Mouse (Mus musculus) midbrain, embryonic 12.5 days (tissue): ENCODE measurements around the gene Msantd2. TPM values are rescaled to one million over a fixed set of nuclear protein-coding genes. Genes with fewer than 3 reads are reported as not detected.

Experiments
- ATAC-seq: fragments of 200-750 bp; cut with Nextera tagmentation; 2 replicates; pipeline ENCODE4 v1.8.0; 2017; ENCODE audit warnings: low read depth, moderate TSS enrichment, moderate library complexity; ENCODE audit not compliant: low FRiP score
- H3K27ac ChIP-seq: fragments of 300-500 bp; sonication (generic); replicated peaks from 2 replicates; pipeline ENCODE4 v1.5.1; 2016; ENCODE audit warnings: mild to moderate bottlenecking
- H3K27me3 ChIP-seq: fragments of 300-500 bp; sonication (generic); 2 replicates; pipeline ENCODE4 v1.6.1; 2016; ENCODE audit warnings: mild to moderate bottlenecking
- H3K36me3 ChIP-seq: fragments of 300-500 bp; sonication (generic); 2 replicates; pipeline ENCODE4 v1.6.1; 2016
- H3K4me1 ChIP-seq: fragments of 300-500 bp; sonication (generic); 2 replicates; pipeline ENCODE4 v1.6.1; 2016
- H3K4me2 ChIP-seq: fragments of 300-500 bp; sonication (generic); replicated peaks from 2 replicates; pipeline ENCODE4 v1.6.1; 2016; ENCODE audit warnings: mild to moderate bottlenecking, moderate library complexity
- H3K4me3 ChIP-seq: fragments of 300-500 bp; sonication (generic); 2 replicates; pipeline ENCODE4 v1.5.1; 2016; ENCODE audit warnings: mild to moderate bottlenecking
- H3K9ac ChIP-seq: fragments of 300-500 bp; sonication (generic); replicated peaks from 2 replicates; pipeline ENCODE4 v1.6.1; 2016; ENCODE audit warnings: mild to moderate bottlenecking, moderate library complexity
- H3K9me3 ChIP-seq: fragments of 300-500 bp; sonication (generic); 2 replicates; pipeline ENCODE4 v1.6.1; 2016; ENCODE audit warnings: mild to moderate bottlenecking
- WGBS: fragments of 180-500 bp; shearing (Covaris S2); methylation state at CpG from one replicate; pipeline ENCODE4 v1.1.7; 2016; 5-methylcytosine and 5-hydroxymethylcytosine counted together
- polyA plus RNA-seq: library from polyadenylated mRNA; unstranded; fragments of >200 nt; fragmentation: Nextera tagmentation; extraction: Ambion mirVana; gene quantifications from 2 replicates; pipeline ENCODE4 v1.2.1, GENCODE M21; 2016

The Msantd2 gene
- polyA plus RNA-seq, 1 experiment from 2014 or later = 45.7 TPM

DNA sequence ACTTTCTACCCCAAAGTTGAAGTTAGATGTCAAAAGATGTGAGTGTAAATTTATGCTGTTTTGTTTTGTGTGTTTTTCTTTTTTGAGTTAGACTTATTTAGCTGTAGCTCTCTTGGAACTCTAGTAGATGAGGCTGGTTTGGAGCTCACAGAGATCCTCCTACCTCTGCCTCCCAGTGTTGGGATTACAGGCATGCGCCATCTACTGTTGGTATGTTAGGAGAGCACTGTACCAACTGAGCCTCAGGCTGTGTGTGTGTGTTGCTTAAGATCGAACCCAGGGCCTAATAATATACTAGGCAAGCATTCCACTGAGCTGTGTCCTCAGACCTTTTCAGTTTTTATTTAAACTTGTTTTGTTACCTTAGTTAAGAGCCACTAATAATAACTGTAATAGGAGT is 23.0 kb downstream of the Msantd2 start:
- H3K36me3 ChIP-seq = no peaks in the 10 kb centered on the region
- ATAC-seq = no peak
- H3K9ac ChIP-seq = no peak overlapping the region
- WGBS = 92% methylated on average over 2 of the region's 2 CpGs
- H3K27me3 ChIP-seq = no peaks in the 10 kb centered on the region
- no peaks in the 10 kb centered on the region for H3K4me1 ChIP-seq
- H3K9me3 ChIP-seq = no peaks in the 10 kb centered on the region
- H3K4me2 ChIP-seq = no peak overlapping the region
- no peak overlapping the region for H3K4me3 ChIP-seq
- H3K27ac ChIP-seq = no peak overlapping the region

DNA sequence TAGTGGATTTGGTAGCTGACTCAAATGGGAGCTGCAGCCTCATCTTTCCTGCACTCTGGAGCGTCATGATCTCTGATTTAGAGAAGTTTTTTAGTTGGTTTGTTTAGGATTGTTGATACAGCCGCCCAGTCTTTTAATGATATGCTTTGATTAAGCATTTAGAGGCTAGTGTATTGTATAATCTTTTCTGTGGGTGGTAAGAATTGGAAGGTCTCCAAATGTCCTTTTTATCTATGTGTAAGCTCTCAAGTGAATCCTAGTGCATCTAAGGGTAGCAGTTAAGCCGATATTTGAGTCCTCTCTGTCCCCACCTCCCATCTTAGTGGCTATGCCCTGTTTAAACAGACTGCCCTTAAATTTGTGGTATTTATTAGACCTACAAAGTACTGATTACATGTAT is 25.3 kb downstream of the Msantd2 start:
- H3K9me3 ChIP-seq = no peaks in the 10 kb centered on the region
- H3K4me2 ChIP-seq = no peak overlapping the region
- WGBS = 92% methylated on average over 3 of the region's 3 CpGs
- H3K36me3 ChIP-seq = peaks cover 8% of the 10 kb centered on the region
- no peak for ATAC-seq
- H3K4me3 ChIP-seq = no peak overlapping the region
- H3K4me1 ChIP-seq = no peaks in the 10 kb centered on the region
- H3K9ac ChIP-seq = no peak overlapping the region
- H3K27ac ChIP-seq = no peak overlapping the region
- no peaks in the 10 kb centered on the region for H3K27me3 ChIP-seq

DNA sequence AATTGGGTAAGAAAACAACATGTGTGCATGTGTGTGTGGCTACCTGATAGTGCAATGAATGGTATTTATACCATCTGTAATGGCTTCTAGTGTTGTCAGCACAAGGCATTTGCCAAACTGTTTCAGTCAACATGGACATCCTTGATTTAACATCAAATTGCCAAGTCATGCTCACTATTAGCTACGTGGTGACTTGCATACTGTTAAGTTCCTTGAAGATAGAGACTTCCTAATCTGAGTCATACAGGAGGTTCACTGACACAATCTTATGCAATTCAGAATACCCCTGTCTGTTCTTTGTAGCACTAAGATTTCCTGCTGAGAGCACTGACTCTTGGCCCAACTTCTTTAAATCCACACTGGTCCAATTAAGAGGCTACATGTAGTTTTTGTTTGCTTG is 28.3 kb downstream of the Msantd2 start:
- no peak overlapping the region for H3K4me3 ChIP-seq
- WGBS = 72% methylated on average over 1 of the region's 1 CpGs
- H3K9me3 ChIP-seq = no peaks in the 10 kb centered on the region
- no peak overlapping the region for H3K27ac ChIP-seq
- no peak for ATAC-seq
- H3K4me2 ChIP-seq = no peak overlapping the region
- H3K36me3 ChIP-seq = peaks cover 27% of the 10 kb centered on the region
- H3K4me1 ChIP-seq = no peaks in the 10 kb centered on the region
- H3K27me3 ChIP-seq = no peaks in the 10 kb centered on the region
- H3K9ac ChIP-seq = no peak overlapping the region

DNA sequence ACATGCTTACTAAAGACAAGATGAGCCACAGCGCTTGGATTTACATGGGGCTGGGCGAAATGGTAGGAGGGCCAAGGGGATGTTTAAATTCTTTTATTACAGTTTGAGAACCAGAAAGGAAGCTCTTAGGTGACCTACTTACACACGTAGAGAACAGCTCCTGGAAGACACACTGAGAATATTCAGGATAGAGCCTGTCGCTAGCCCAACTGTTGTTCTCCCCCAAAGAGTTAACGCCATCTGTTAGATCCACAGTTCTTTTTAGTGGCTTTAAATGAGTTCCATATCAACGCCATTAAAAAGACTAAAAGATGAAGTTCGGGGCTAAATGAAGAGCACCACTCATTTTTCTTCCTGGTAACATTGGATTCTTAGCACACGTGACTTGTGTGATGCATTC is 29.9 kb downstream of the Msantd2 start:
- Histone ChIP-seq H3K9ac (no peak overlapping the region), H3K4me2 (no peak overlapping the region), H3K27ac (no peak overlapping the region), H3K36me3 (peaks cover 36% of the 10 kb centered on the region), H3K4me1 (no peaks in the 10 kb centered on the region), H3K27me3 (no peaks in the 10 kb centered on the region), H3K4me3 (no peak overlapping the region), H3K9me3 (no peaks in the 10 kb centered on the region)
- 93% methylated on average over 8 of the region's 8 CpGs for WGBS
- ATAC-seq = no peak

DNA sequence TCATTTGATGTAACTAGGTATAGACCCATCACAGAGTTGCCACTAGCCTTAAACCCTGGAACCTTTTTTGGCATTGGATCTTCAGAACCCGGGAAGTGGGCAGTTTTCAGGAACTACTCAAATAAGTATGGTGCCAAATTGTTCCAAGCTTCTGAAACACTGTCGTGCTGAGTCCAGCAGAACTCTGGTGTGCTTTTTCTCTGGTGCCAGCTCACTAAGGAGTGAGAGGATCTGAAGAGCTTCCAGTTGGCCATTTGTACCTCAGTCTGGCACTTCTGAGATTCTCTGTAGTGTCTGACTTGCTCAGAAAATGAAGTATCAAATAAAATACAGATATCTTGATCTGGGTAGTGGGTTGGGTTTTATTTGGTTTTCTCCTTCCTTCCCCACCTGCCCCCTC is 30.9 kb downstream of the Msantd2 start:
- WGBS = 94% methylated on average over 2 of the region's 2 CpGs
- Histone ChIP-seq H3K4me1 (no peaks in the 10 kb centered on the region), H3K27me3 (no peaks in the 10 kb centered on the region), H3K4me3 (no peak overlapping the region), H3K27ac (no peak overlapping the region), H3K9ac (no peak overlapping the region), H3K9me3 (no peaks in the 10 kb centered on the region), H3K36me3 (peaks cover 42% of the 10 kb centered on the region), H3K4me2 (no peak overlapping the region)
- ATAC-seq = no peak

DNA sequence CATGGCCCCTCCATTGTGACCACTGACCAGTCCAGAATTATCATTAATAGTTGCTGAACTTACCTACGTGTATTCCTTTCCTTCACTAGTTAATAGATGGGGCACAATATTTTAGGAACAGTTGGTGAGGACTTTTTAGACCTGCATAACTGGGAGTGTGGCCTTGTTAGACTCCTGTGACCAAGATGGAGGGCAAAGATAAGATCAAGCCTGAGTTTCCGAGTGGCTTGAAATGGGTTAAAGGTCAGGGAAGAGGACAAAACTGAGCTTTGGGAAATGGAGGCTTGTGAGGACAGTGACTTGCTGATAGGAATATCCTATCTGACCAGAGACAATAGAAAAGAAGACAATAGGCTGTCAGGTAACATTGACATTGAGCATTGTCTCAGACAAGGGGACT is 36.3 kb downstream of the Msantd2 start:
- 90% methylated on average over 2 of the region's 2 CpGs for WGBS
- ATAC-seq = no peak
- no peak overlapping the region for H3K27ac ChIP-seq
- peaks cover 23% of the 10 kb centered on the region for H3K4me1 ChIP-seq
- H3K9ac ChIP-seq = no peak overlapping the region
- H3K9me3 ChIP-seq = no peaks in the 10 kb centered on the region
- peaks cover 54% of the 10 kb centered on the region for H3K27me3 ChIP-seq
- no peak overlapping the region for H3K4me2 ChIP-seq
- peaks cover 27% of the 10 kb centered on the region for H3K36me3 ChIP-seq
- no peak overlapping the region for H3K4me3 ChIP-seq

DNA sequence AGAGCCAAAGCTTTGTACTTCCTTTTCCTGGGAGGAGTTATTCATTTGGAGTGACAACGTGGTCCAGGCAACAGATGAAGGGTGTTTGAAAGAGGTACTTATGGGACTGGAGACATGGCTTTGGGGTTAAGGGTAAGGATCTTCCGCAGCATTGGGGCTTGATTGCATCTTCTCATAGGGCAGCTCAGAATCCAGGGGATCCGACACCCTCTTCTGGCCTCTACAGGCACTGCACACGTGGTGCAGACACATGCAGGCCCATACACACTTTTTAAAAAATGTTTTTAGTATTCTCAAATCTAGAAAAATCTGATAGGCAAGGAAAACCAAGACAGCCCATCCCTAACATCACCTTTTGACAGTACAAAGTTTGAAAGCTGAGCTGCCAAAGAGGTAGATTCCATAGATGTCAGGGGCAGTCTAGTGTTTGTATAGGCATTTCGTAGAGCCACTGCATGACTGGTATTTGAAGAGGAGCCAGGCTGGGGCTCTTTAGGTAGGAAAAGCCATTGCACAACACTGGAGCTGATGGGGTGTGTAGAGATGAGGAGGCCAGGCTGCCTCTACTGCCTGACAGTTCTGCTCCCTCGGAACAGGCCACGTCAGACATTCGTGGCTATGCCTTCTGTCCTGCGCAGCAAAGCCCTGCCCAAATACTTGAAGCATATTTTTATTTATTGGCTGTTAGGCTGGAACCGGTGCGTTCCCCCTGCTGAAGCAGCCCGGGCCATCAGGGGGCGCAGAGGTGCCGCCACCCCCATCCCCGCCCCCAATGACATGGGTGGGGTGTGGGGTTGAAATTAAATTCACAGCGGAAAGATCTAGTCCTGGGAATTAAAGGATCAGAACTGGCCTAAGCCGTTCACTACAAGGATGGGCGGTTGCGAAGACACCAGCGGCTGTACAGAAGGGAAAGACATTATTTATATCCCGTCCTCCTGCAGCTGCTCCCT is 37.6 kb downstream of the Msantd2 start:
- Histone ChIP-seq H3K27ac (no peak overlapping the region), H3K4me3 (no peak overlapping the region), H3K4me2 (0 out of 2 replicates have a peak overlapping the region, but pooled peaks have one; percentile 22), H3K4me1 (peaks cover 34% of the 10 kb centered on the region), H3K9me3 (no peaks in the 10 kb centered on the region), H3K27me3 (peaks cover 67% of the 10 kb centered on the region), H3K36me3 (peaks cover 18% of the 10 kb centered on the region), H3K9ac (no peak overlapping the region)
- 22% methylated on average over 21 of the region's 21 CpGs for WGBS
- ATAC-seq = peak; percentile 17; the same call in 1 of the 2 replicates

DNA sequence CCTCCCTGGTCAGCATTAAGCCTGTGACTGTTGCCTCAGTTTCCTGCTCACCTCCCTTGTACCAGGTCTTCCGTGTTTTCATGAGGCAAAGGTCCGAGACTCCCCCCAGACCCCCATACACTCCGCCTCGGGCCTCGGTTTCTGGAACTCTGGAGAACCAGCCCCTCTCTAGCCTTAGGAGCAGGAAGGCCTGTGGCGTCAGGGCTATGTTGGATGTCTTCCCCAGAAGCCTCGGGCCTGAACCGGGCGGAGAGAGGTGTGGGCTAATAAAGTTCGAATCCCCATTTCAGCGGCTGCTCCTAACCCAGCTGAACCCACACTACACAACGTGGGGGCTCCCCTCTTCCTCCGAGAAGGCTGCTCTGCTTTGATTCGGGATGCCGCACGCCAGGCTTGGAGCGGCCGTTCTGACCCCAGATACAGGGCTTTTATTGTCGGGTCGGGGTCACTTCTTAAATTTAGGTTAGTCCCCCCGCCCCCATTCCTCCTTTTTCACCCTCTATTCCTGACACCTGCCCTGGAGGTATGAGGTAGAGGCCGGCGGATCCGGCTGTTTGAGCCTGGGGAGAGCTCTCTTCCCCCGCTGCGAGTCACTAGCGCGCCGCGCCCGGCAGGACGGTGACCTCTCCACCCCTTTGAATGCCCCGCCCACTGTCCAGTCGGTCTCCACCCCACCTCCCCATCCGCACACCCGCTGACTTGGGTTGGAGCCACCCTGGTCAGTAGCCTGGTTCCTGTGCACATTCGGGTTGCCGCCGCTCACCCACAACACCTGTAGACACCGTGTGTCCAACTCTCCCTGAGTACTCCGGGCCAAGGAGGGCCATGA is 38.5 kb downstream of the Msantd2 start, which contains the start of gene Esam:
Esam (plus strand) TSS at position 683 of the 829 bp plus-strand sequence.
- Histone ChIP-seq H3K4me1 (peaks cover 34% of the 10 kb centered on the region), H3K4me2 (0 out of 2 replicates have a peak within 1 kb of the TSS, but pooled peaks have one; percentile 22), H3K4me3 (peak within 1 kb of the TSS; percentile 2; the same call in 1 of the 2 replicates), H3K27ac (no peak within 1 kb of the TSS), H3K27me3 (peaks cover 74% of the 10 kb centered on the region), H3K9ac (no peak within 1 kb of the TSS), H3K9me3 (no peaks in the 10 kb centered on the region), H3K36me3 (peaks cover 18% of the 10 kb centered on the region)
- 3% methylated on average over 41 of the region's 41 CpGs for WGBS
- ATAC-seq = 0 out of 2 replicates have a peak, but pooled peaks have one; percentile 12

DNA sequence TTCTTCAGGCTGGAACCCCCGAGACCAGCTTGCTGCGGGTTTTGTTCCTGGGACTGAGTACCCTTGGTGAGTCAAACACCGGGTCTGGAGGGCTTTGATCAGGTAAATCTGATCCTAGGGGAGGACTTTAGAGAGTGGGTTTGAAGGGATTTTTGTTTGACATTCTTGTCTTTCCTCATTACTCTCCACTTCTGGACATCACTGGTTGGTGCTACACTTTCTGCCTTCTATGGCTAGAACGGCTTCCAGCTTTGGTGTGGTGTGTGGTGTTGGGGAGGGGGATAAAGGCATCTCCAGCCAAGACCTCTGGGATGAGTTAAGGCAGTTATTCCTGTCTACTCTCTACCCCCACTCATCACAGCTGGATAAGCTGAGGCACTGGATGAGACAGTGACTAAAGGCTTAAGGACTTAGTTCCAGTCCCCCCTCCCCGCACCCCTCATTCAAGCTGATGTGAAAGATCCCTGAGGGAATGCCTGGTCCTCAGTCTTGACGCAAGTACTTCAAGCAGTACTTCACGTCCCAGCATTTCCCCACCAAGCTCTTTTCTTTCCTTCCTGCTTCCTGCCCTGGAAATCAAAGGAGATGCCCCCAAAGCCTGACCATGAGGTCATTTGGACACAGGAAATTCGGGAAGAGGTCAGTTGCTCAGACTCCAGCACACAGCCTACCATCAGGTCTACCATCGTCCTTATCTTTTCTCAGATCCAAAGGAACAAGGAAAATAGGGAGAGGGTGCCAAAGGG is 39.3 kb downstream of the Msantd2 start:
- H3K27ac ChIP-seq = no peak overlapping the region
- peaks cover 11% of the 10 kb centered on the region for H3K36me3 ChIP-seq
- no peak for ATAC-seq
- H3K4me1 ChIP-seq = peaks cover 34% of the 10 kb centered on the region
- 26% methylated on average over 9 of the region's 9 CpGs for WGBS
- no peak overlapping the region for H3K4me2 ChIP-seq
- no peak overlapping the region for H3K9ac ChIP-seq
- peak overlapping the region; percentile 2; the same call in 1 of the 2 replicates for H3K4me3 ChIP-seq
- H3K9me3 ChIP-seq = no peaks in the 10 kb centered on the region
- H3K27me3 ChIP-seq = peaks cover 78% of the 10 kb centered on the region

DNA sequence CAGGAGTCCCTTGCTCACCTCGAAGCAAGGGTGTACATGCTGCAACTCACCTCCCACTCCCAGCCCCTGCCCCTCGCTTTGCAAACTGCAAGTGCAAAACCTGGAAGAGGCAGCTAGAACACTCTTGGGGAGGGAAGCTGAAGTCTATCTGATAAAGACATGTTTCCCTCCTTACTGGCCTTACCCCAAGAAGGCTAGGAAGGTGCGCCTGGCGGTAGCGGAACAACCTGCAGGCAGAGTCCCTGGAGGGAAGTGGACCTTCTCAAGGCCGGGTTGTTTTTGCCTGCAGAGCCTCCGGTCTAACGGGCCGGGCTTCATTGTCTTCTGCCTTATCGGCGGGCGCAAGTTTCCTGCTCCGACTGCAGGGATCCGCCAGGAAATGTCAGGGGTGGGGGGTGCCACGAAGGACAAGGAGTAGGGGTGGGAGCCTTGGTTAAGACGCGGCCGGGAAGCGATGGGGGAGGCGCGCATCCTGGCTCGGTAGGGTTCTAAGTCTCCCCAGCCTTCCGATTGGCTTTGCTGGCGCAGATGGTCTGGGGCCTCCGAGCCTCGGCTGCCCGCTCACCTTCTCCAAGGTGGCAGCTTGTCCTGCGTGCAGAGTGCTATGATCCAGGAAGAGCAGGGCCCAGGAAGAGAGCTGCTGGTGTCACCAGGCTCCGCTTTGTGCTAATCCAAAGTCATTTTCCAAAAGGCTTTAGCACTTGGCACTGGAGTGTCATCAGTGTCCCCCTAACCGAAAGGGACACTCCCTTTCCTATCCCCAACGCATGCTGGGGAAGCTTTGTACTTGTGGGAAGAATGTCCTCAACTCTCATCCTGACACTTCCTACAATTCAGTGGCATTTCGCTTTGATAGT is 41.1 kb downstream of the Msantd2 start:
- Histone ChIP-seq H3K4me1 (peaks cover 34% of the 10 kb centered on the region), H3K27me3 (peaks cover 76% of the 10 kb centered on the region), H3K27ac (no peak overlapping the region), H3K36me3 (0 out of 2 replicates have a peak, but pooled peaks cover under 1% of the 10 kb centered on the region), H3K4me3 (peak overlapping the region; percentile 39), H3K4me2 (peak overlapping the region; percentile 59), H3K9me3 (no peaks in the 10 kb centered on the region), H3K9ac (peak overlapping the region; percentile 46; the same call in 1 of the 2 replicates)
- ATAC-seq = peak; percentile 57; the same call in 1 of the 2 replicates
- 1% methylated on average over 32 of the region's 32 CpGs for WGBS
